ENCODE assay signal across 9 mouse cellular contexts in genomic region chr3:145775862-145776261, GRCm38 (mm10).
"Had no signal": no experiment of that assay in that cellular context is flagged by ENCODE, and none has a peak within 500 bp of the region (broad histone marks: within the 10 kb centered on the region; RNA-seq: fewer than 3 reads in every experiment).

No protein-coding gene starts in this region.

- H3K27ac ChIP-seq: limb, embryonic 13.5 days; liver, embryonic 13.5 days; midbrain, embryonic 13.5 days had no signal

- H3K4me3 ChIP-seq: limb, embryonic 13.5 days; liver, embryonic 13.5 days; midbrain, embryonic 13.5 days had no signal

- H3K27me3 ChIP-seq: limb, embryonic 13.5 days; liver, embryonic 13.5 days; midbrain, embryonic 13.5 days had no signal

- H3K4me2 ChIP-seq: limb, embryonic 13.5 days; liver, embryonic 13.5 days; midbrain, embryonic 13.5 days had no signal

- ATAC-seq: inflammation-experienced regulatory T-cells, adult 6 months; midbrain, embryonic 13.5 days had no signal

- DNase-seq: left cerebral cortex, postnatal 4 days; liver, embryonic 13.5 days; lung, adult 18-20 months; right cerebral cortex, postnatal 14 days; thymus, adult 18-20 months; thymus, postnatal 14 days had no signal

- H3K9ac ChIP-seq: limb, embryonic 13.5 days; liver, embryonic 13.5 days; midbrain, embryonic 13.5 days had no signal

- H3K36me3 ChIP-seq: limb, embryonic 13.5 days; liver, embryonic 13.5 days; midbrain, embryonic 13.5 days had no signal

- H3K9me3 ChIP-seq: limb, embryonic 13.5 days; liver, embryonic 13.5 days; midbrain, embryonic 13.5 days had no signal
